Mouse (Mus musculus): ENCODE data around the gene Utrn. TPM values are rescaled to one million over a fixed set of nuclear protein-coding genes. Genes with fewer than 3 reads are reported as not detected.
A peak's percentile ranks its signal among the peaks of the same experiment; 100 is the strongest.

The Utrn gene
- total and polyA plus RNA-seq, 2 experiments from 2014 or later, result 24.6 to 25.0 TPM

DNA sequence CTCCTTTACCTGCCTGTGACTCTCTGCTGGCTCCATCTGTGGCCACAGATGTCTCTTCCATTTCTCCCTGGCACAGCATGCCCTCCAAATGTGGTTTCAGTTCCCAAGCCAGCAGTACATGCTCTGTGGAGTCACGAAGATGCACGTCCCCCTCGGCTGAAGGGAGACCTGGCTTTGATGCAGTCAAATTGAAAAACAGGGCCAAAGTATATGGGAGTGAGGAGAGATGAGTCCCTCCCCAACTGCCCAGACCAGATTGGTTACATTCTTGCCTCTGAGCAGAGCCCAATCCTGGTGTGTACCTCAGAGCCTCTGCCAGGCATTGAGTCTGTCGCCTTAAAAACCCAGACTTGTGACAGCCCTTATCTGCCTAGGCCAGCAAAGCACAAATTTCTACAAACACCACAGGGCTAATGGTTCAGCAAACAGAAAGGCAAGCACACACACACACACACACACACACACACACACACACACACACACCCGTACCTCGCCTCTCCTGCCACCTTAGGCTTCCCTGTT lies 42.3 kb downstream of the Utrn start:
- peak; percentile 60 for DNase-seq (ENCODE audit: low spot score)
- H3K4me1 ChIP-seq (ENCODE audit: insufficient read depth, low read length), result 0 out of 2 replicates have a peak, but pooled peaks cover 6% of the 10 kb centered on the region
- 52% methylated on average over 6 of the region's 6 CpGs for WGBS
- no peak for TF ChIP-seq CTCF (IDR thresholded peaks at IDR 0.05; ENCODE audit: low read depth)
- ATAC-seq, result peak; percentile 78
- H3K27me3 ChIP-seq (ENCODE audit: insufficient read depth, low read length), result no peaks in the 10 kb centered on the region
- no peaks in the 10 kb centered on the region for H3K36me3 ChIP-seq (ENCODE audit: insufficient read depth, low read length)
- H3K4me2 ChIP-seq (ENCODE audit: low read depth, low read length), result no peak overlapping the region
- H3K9ac ChIP-seq (replicated peaks; ENCODE audit: low read length), result no peak overlapping the region
- no peaks in the 10 kb centered on the region for H3K9me3 ChIP-seq (ENCODE audit: low read length)
- no peak overlapping the region for H3K4me3 ChIP-seq (ENCODE audit: low read length)
- peak overlapping the region; percentile 29 for H3K27ac ChIP-seq

DNA sequence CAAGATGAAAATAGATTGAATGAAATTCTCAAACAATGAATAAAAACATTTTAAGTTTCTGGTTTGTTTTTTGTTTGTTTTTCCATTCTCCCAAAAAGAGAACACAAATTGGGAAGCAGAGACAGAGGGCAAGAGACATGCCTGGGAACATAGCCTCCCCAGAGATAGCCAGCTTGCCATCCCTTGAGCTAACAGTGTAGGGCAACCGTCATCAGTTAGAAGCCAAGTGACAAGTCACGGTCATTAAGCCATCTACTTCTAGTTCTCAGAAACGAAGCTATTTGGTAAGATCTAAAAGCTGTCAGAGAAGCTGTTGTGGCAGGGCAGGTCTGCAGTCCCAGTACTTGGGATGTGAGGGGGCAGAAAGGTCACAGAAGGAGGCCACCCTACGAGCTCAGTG lies 44.8 kb downstream of the Utrn start:
- Histone ChIP-seq H3K27me3 (ENCODE audit: insufficient read depth, low read length) (no peaks in the 10 kb centered on the region), H3K9me3 (ENCODE audit: low read length) (no peaks in the 10 kb centered on the region), H3K36me3 (ENCODE audit: insufficient read depth, low read length) (no peaks in the 10 kb centered on the region), H3K4me3 (ENCODE audit: low read length) (no peak overlapping the region), H3K4me2 (ENCODE audit: low read depth, low read length) (no peak overlapping the region), H3K4me1 (ENCODE audit: insufficient read depth, low read length) (0 out of 2 replicates have a peak, but pooled peaks cover 6% of the 10 kb centered on the region), H3K27ac (no peak overlapping the region), H3K9ac (replicated peaks; ENCODE audit: low read length) (no peak overlapping the region)
- DNase-seq (ENCODE audit: low spot score) (no peak), ATAC-seq (no peak)
- TF ChIP-seq CTCF (IDR thresholded peaks at IDR 0.05; ENCODE audit: low read depth), result no peak
- WGBS, result 46% methylated on average over 4 of the region's 4 CpGs

DNA sequence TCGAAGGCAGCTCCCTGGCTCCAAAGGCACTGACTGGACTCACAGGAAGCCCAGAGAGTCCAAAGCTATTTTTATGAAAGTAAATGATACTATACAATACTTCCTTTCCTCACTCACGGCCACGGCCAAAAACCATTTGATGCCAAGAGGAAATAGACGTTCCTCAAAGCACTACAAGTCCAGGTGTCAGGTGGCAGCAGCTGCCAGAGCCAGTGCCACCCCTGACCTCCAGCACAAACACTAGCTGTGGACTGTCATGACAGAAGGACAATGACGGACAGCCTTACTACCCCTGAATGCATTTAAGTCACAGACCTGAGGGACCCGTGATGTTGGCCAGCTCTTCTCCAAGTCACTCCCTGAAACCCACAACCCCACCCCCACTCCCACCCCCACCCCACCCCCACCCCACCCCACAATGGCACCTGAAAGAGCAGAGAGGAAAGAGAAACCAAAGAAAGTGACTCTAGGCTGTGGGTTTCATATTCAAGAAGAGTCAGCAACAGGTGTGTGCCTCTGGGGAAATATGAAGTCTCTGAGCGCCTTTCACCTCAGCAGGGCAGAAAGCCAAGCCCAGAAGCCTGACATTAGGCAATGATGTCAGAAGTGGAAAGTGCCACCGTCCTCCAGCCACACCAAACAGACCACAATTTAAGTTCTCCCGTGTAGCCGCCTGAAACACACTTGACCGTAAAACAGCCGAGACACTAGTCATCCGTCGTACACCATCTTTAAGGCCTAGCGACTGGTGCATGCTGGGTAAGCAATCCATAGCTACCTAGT lies 45.5 kb downstream of the Utrn start:
- Histone ChIP-seq H3K4me1 (ENCODE audit: insufficient read depth, low read length) (0 out of 2 replicates have a peak, but pooled peaks cover 6% of the 10 kb centered on the region), H3K27ac (no peak overlapping the region), H3K9me3 (ENCODE audit: low read length) (no peaks in the 10 kb centered on the region), H3K9ac (replicated peaks; ENCODE audit: low read length) (no peak overlapping the region), H3K27me3 (ENCODE audit: insufficient read depth, low read length) (no peaks in the 10 kb centered on the region), H3K4me3 (ENCODE audit: low read length) (no peak overlapping the region), H3K4me2 (ENCODE audit: low read depth, low read length) (no peak overlapping the region), H3K36me3 (ENCODE audit: insufficient read depth, low read length) (no peaks in the 10 kb centered on the region)
- WGBS, result 85% methylated on average over 15 of the region's 15 CpGs
- DNase-seq (ENCODE audit: low spot score) (no peak), ATAC-seq (no peak)
- no peak for TF ChIP-seq CTCF (IDR thresholded peaks at IDR 0.05; ENCODE audit: low read depth)

DNA sequence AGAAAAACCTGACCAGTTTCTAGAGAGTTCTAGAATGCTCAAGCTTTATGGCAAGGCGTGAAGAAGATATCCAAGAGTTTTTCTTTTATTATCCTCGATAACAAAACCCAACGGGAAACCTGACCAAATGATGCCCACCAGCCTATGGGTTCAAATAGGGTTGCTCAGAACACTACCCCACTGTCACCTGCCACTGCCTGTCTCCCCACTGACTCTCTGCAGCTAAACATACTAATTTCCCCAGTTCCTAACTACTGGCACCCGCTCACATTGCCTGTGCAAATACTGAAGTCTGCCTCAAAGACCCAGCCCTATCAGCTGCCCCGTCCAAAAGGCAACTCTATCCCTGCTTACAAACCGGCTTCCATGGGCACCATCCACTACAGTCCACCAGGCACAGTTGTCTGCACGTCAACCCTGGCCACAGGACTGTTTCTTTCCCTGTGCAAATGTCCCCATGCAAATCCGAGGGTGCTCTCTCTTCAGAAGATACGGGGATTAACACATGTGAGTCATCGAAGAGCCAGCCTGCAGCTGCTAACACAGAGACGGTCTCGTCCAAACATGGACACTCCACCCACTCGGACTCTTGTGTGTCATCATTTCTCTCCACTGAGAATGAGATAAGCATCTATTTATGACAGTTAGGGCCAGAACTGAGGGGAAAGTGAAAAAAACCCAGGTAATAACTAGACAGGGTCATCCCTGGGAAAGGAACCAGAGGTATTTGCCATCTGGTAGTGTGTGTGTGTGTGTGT lies 48.0 kb downstream of the Utrn start:
- no peak overlapping the region for H3K9ac ChIP-seq (replicated peaks; ENCODE audit: low read length)
- peaks cover 9% of the 10 kb centered on the region; the same call in 1 of the 2 replicates for H3K4me1 ChIP-seq (ENCODE audit: insufficient read depth, low read length)
- no peak overlapping the region for H3K4me2 ChIP-seq (ENCODE audit: low read depth, low read length)
- TF ChIP-seq CTCF (IDR thresholded peaks at IDR 0.05; ENCODE audit: low read depth), result no peak
- H3K27me3 ChIP-seq (ENCODE audit: insufficient read depth, low read length), result no peaks in the 10 kb centered on the region
- 88% methylated on average over 13 of the region's 13 CpGs for WGBS
- no peaks in the 10 kb centered on the region for H3K9me3 ChIP-seq (ENCODE audit: low read length)
- no peak overlapping the region for H3K27ac ChIP-seq
- no peak for DNase-seq (ENCODE audit: low spot score)
- H3K4me3 ChIP-seq (ENCODE audit: low read length), result no peak overlapping the region
- H3K36me3 ChIP-seq (ENCODE audit: insufficient read depth, low read length), result no peaks in the 10 kb centered on the region
- ATAC-seq, result no peak

DNA sequence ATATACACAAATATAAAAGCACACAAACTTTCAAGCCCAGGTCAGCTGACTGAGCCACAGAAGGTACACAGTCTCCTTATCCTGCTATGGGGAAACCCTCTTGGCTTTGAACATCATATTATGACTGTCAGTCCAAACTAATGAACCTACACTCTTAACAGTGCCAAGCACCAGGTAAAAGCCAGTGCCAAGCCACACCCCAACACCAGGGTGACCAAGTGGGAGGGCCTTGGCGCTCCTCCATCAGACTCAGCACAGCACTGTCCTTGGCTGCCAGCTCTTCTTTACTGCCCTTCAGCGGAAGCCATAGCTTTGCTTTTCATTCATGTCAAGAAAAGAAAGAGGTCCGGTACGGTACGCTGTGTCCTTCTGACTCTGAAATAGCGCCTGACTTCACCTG lies 51.8 kb downstream of the Utrn start:
- Histone ChIP-seq H3K36me3 (ENCODE audit: insufficient read depth, low read length) (no peaks in the 10 kb centered on the region), H3K27ac (no peak overlapping the region), H3K27me3 (ENCODE audit: insufficient read depth, low read length) (no peaks in the 10 kb centered on the region), H3K4me2 (ENCODE audit: low read depth, low read length) (no peak overlapping the region), H3K9ac (replicated peaks; ENCODE audit: low read length) (no peak overlapping the region), H3K4me3 (ENCODE audit: low read length) (no peak overlapping the region), H3K9me3 (ENCODE audit: low read length) (no peaks in the 10 kb centered on the region), H3K4me1 (ENCODE audit: insufficient read depth, low read length) (peaks cover 4% of the 10 kb centered on the region)
- no peak for TF ChIP-seq CTCF (IDR thresholded peaks at IDR 0.05; ENCODE audit: low read depth)
- peak; percentile 74 for ATAC-seq
- DNase-seq (ENCODE audit: low spot score), result peak; percentile 55
- WGBS, result 53% methylated on average over 6 of the region's 6 CpGs

DNA sequence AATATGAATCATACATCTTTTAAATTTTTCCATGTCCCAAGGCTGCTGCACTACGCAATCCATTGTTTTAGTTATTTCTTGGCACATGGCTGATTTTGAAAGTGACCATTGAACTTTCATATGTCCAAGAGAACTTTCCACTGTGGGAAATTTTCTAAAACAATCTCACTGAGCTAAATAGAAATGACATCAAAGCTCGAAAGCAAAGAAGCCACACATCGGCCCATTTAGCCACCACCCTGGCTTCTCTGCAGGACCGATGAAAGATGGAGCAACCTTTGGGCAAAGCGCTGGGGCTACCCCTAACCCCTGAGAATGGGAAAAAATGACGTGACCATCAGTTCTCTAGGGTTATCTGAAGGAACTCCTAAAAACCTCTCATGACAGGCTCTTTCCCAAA lies 52.6 kb downstream of the Utrn start:
- ATAC-seq (no peak), DNase-seq (ENCODE audit: low spot score) (no peak)
- peaks cover 4% of the 10 kb centered on the region for H3K4me1 ChIP-seq (ENCODE audit: insufficient read depth, low read length)
- no peak for TF ChIP-seq CTCF (IDR thresholded peaks at IDR 0.05; ENCODE audit: low read depth)
- H3K9ac ChIP-seq (replicated peaks; ENCODE audit: low read length), result no peak overlapping the region
- no peak overlapping the region for H3K4me3 ChIP-seq (ENCODE audit: low read length)
- no peaks in the 10 kb centered on the region for H3K9me3 ChIP-seq (ENCODE audit: low read length)
- H3K27ac ChIP-seq, result no peak overlapping the region
- no peaks in the 10 kb centered on the region for H3K27me3 ChIP-seq (ENCODE audit: insufficient read depth, low read length)
- WGBS, result 82% methylated on average over 6 of the region's 6 CpGs
- no peaks in the 10 kb centered on the region for H3K36me3 ChIP-seq (ENCODE audit: insufficient read depth, low read length)
- no peak overlapping the region for H3K4me2 ChIP-seq (ENCODE audit: low read depth, low read length)
